Mouse (Mus musculus): ENCODE measurements around the gene Slc35g3. TPM values are rescaled to one million over a fixed set of nuclear protein-coding genes. Genes with fewer than 3 reads are reported as not detected.
A peak's percentile ranks its signal among the peaks of the same experiment; 100 is the strongest.

The Slc35g3 gene
- total and polyA plus RNA-seq, 3 experiments: not detected

- Histone ChIP-seq H3K9ac (ENCODE audit: insufficient read depth, low read depth) (no peak overlapping the region), H3K4me1 (ENCODE audit: control insufficient read depth in 1 of 2, insufficient read depth in 2 of 2) (peaks cover 9 to 58% of the 10 kb centered on the region in 2 experiments), H3K79me2 (replicated peaks; ENCODE audit: control insufficient read depth, extremely low read depth, insufficient read depth, poor library complexity, severe bottlenecking) (no peaks in the 10 kb centered on the region), H3K4me3 (replicated peaks in 1 of 3; ENCODE audit: low read depth in 2 of 3, low read length in 2 of 3, poor library complexity in 1 of 3) (peak overlapping the region in 2 of 3 experiments; percentile 36 to 49), H3K27me3 (replicated peaks) (peaks cover 24% of the 10 kb centered on the region), H3K4me2 (ENCODE audit: insufficient read depth, low read depth, poor library complexity, severe bottlenecking) (no peak overlapping the region), H3K9me3 (replicated peaks; ENCODE audit: low read length) (peaks cover 19% of the 10 kb centered on the region), H3K36me3 (replicated peaks in 1 of 2; ENCODE audit: control insufficient read depth in 1 of 2, insufficient read depth in 1 of 2, low read length in 1 of 2) (peaks cover 0 to 3% of the 10 kb centered on the region in 2 experiments), H3K27ac (ENCODE audit: insufficient read depth, low read depth) (no peak overlapping the region)
- in situ Hi-C loops (cut with MboI; ENCODE audit: low pct_ligation_motif_present, low pct_unique_long_range_greater_than_20kb, low sequenced_read_pairs): no loop called here
- TF ChIP-seq JUND (conservative IDR thresholded peaks at IDR 0.05; ENCODE audit: low read depth, low read length): no peak
- TF ChIP-seq IRF4 (IDR thresholded peaks at IDR 0.05; ENCODE audit: low read depth, low read length): no peak
- no peak for TF ChIP-seq SIN3A (IDR thresholded peaks at IDR 0.05; ENCODE audit: low read length)
- TF ChIP-seq POLR2A (IDR thresholded peaks at IDR 0.05; ENCODE audit: low read depth, low read length): no peak
- no peak for TF ChIP-seq POLR2AphosphoS2 (IDR thresholded peaks at IDR 0.05; ENCODE audit: low read depth, low read length)
- TF ChIP-seq HCFC1 (IDR thresholded peaks at IDR 0.05; ENCODE audit: low read depth, low read length): no peak
- no peak for TF ChIP-seq SMC3 (IDR thresholded peaks at IDR 0.05; ENCODE audit: low read depth, low read length)
- TF ChIP-seq MAFK (IDR thresholded peaks at IDR 0.05; ENCODE audit: insufficient replicate concordance, low read length): no peak
- TF ChIP-seq CTCF (conservative IDR thresholded peaks at IDR 0.05 in 1 of 2, IDR thresholded peaks at IDR 0.05 in 1 of 2; ENCODE audit: low read depth in 2 of 2, low read length in 2 of 2): no peak
- TF ChIP-seq MEF2A (IDR thresholded peaks at IDR 0.05; ENCODE audit: borderline replicate concordance, low read depth, low read length): no peak
- TF ChIP-seq MYC (IDR thresholded peaks at IDR 0.05; ENCODE audit: low read depth, low read length): no peak
- dilution Hi-C loops (cut with MboI; ENCODE audit: extremely low pct_ligation_motif_present, extremely low pct_unique_long_range_greater_than_20kb, low sequenced_read_pairs): no loop called here
- no peak for DNase-seq (ENCODE audit: extremely low read depth)
Measured at GRCm38 (mm10) chr11:69797924-69798323, 36.2 kb upstream of the Slc35g3 start.

DNA sequence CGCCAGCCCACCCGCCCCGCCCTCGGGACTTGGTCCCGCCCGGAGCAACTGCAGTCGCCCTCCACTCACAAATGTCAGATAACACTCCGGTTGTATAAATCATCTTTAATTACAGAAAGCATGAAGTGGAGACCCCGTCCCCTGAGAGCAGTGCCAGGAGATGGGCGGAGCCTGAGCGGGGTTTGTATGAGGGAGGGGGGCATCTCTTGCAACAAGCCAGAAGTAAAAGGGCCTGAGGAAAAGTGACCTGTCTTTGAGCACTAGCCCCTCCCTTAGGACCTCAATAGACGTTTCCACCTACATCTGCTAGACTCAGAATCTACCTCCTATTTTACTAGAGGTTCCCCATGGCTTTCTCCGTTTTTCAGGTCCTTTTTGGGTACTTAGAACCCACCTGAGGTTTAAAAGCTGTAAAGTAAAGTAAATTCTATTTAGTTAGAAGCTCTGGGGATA, 34.2 kb upstream of the Slc35g3 start:
- Histone ChIP-seq H3K79me2 (replicated peaks; ENCODE audit: control insufficient read depth, extremely low read depth, insufficient read depth, poor library complexity, severe bottlenecking) (no peaks in the 10 kb centered on the region), H3K9ac (ENCODE audit: insufficient read depth, low read depth) (peak overlapping the region; percentile 66; the same call in 1 of the 2 replicates), H3K4me2 (ENCODE audit: insufficient read depth, low read depth, poor library complexity, severe bottlenecking) (peak overlapping the region; percentile 58), H3K27me3 (replicated peaks) (peaks cover 7% of the 10 kb centered on the region), H3K4me3 (replicated peaks in 1 of 3; ENCODE audit: low read depth in 2 of 3, low read length in 2 of 3, poor library complexity in 1 of 3) (peak overlapping the region; percentile 59 to 67 (median 61)), H3K4me1 (ENCODE audit: control insufficient read depth in 1 of 2, insufficient read depth in 2 of 2) (peaks cover 9 to 50% of the 10 kb centered on the region in 2 experiments), H3K9me3 (replicated peaks; ENCODE audit: low read length) (peaks cover 9% of the 10 kb centered on the region), H3K27ac (ENCODE audit: insufficient read depth, low read depth) (no peak overlapping the region), H3K36me3 (replicated peaks in 1 of 2; ENCODE audit: control insufficient read depth in 1 of 2, insufficient read depth in 1 of 2, low read length in 1 of 2) (peaks cover 0 to 6% of the 10 kb centered on the region in 2 experiments)
- in situ Hi-C loops (cut with MboI; ENCODE audit: low pct_ligation_motif_present, low pct_unique_long_range_greater_than_20kb, low sequenced_read_pairs) (no loop called here), dilution Hi-C loops (cut with MboI; ENCODE audit: extremely low pct_ligation_motif_present, extremely low pct_unique_long_range_greater_than_20kb, low sequenced_read_pairs) (no loop called here)
- no peak for DNase-seq (ENCODE audit: extremely low read depth)
- TF ChIP-seq BHLHE40 (IDR thresholded peaks at IDR 0.05; ENCODE audit: low read depth, low read length) (no peak), ZC3H11A (IDR thresholded peaks at IDR 0.05; ENCODE audit: low read depth, low read length) (no peak), PAX5 (IDR thresholded peaks at IDR 0.05; ENCODE audit: low read length) (no peak), E2F4 (IDR thresholded peaks at IDR 0.05; ENCODE audit: insufficient replicate concordance, low read depth, low read length) (no peak), MAZ (IDR thresholded peaks at IDR 0.05; ENCODE audit: low read depth, low read length) (0 out of 2 replicates have a peak, but pooled peaks have one; percentile 11), SMC3 (IDR thresholded peaks at IDR 0.05; ENCODE audit: low read depth, low read length) (no peak), USF1 (IDR thresholded peaks at IDR 0.05; ENCODE audit: low read depth, low read length) (no peak), MXI1 (IDR thresholded peaks at IDR 0.05; ENCODE audit: low read depth, low read length) (no peak; the same call in 1 of the 2 replicates), ZMIZ1 (IDR thresholded peaks at IDR 0.05; ENCODE audit: low read depth, low read length) (no peak), RCOR1 (conservative IDR thresholded peaks at IDR 0.05; ENCODE audit: low read depth, low read length) (0 out of 2 replicates have a peak, but pooled peaks have one; percentile 39), ELF1 (IDR thresholded peaks at IDR 0.05; ENCODE audit: low read depth, low read length) (no peak), CHD1 (IDR thresholded peaks at IDR 0.05; ENCODE audit: low read depth, low read length) (no peak), NRF1 (IDR thresholded peaks at IDR 0.05; ENCODE audit: low read depth, low read length) (0 out of 2 replicates have a peak, but pooled peaks have one; percentile 2), JUND (conservative IDR thresholded peaks at IDR 0.05; ENCODE audit: low read depth, low read length) (no peak), KAT2A (IDR thresholded peaks at IDR 0.05; ENCODE audit: insufficient replicate concordance, low read length) (0 out of 2 replicates have a peak, but pooled peaks have one; percentile 10), ZKSCAN1 (IDR thresholded peaks at IDR 0.05; ENCODE audit: borderline replicate concordance, low read depth, low read length) (no peak), UBTF (IDR thresholded peaks at IDR 0.05; ENCODE audit: low read depth, low read length) (no peak), TCF12 (IDR thresholded peaks at IDR 0.05; ENCODE audit: low read depth, low read length) (no peak), TBP (conservative IDR thresholded peaks at IDR 0.05; ENCODE audit: low read depth, low read length) (no peak)
